Mouse (Mus musculus) erythroblast, embryonic 14.5 days (primary cell): ENCODE measurements around the gene Akap13.

ENCODE experiments used
- GATA1 ChIP-seq: IDR thresholded peaks from 2 replicates; pipeline ENCODE4 v1.6.1; 2012; ENCODE audit warnings: low read length, inconsistent platforms, mixed read lengths
- TAL1 ChIP-seq: IDR thresholded peaks from 3 replicates; pipeline ENCODE4 v1.6.1; 2012; ENCODE audit warnings: low read length, inconsistent platforms, mixed read lengths

GRCm38 (mm10) chr7:75436413-75437174, 18.7 kb upstream of the Akap13 start:
- TF ChIP-seq TAL1 (no peak), GATA1 (no peak)
